Mouse (Mus musculus): ENCODE data around the gene Gm20715.

- TF ChIP-seq CTCF (IDR thresholded peaks at IDR 0.05; ENCODE audit: borderline replicate concordance, insufficient read depth, low read length) (no peak), POLR2A (IDR thresholded peaks at IDR 0.05; ENCODE audit: low read depth, low read length) (no peak)
Observed at GRCm38 (mm10) chr7:6361756-6362155, 48.3 kb upstream of the Gm20715 start.
